Comparison of ENCODE assay signal across 8 mouse cellular contexts in genomic region chr7:24399256-24400081, GRCm38 (mm10). TPM values are rescaled to one million over a fixed set of nuclear protein-coding genes. Genes with fewer than 3 reads are reported as not detected.
DNase-seq lines count a peak whose midpoint lies in the region; ATAC-seq lines count a peak whose summit lies in the region.

Smg9 (plus strand) TSS chr7:24399619.

- peak within 1 kb of the TSS; percentile 96 for H3K27ac ChIP-seq in hindbrain, embryonic 12.5 days

- WGBS in hindbrain, embryonic 12.5 days = 2% methylated on average over 65 of the region's 66 CpGs

- H3K27me3 ChIP-seq in hindbrain, embryonic 12.5 days = no peaks in the 10 kb centered on the region

- H3K4me1 ChIP-seq in hindbrain, embryonic 12.5 days = peaks cover 9% of the 10 kb centered on the region

- ATAC-seq in hindbrain, embryonic 12.5 days (ENCODE audit: low FRiP score) = peak; percentile 95

- peak within 1 kb of the TSS; percentile 63 for H3K4me3 ChIP-seq in hindbrain, embryonic 12.5 days

- H3K9ac ChIP-seq in hindbrain, embryonic 12.5 days = peak within 1 kb of the TSS; percentile 65

- peaks cover 19% of the 10 kb centered on the region for H3K36me3 ChIP-seq in hindbrain, embryonic 12.5 days

- peak; percentile 100 for DNase-seq in NIH3T3 (ENCODE audit: low read depth)
- DNase-seq in cerebellum, postnatal 10 days = peak; percentile 96 to 99
- DNase-seq in frontal cortex, postnatal 10 days (ENCODE audit: low spot score in 2 of 2) = peak; percentile 95 to 96
- peak; percentile 86 to 90 for DNase-seq in layer of hippocampus, postnatal 25 days (ENCODE audit: extremely low spot score in 1 of 2, low spot score in 1 of 2)
- peak; percentile 98 for DNase-seq in lung, postnatal 25 days (ENCODE audit: low spot score)
- DNase-seq in retina, embryonic 14.5 days (ENCODE audit: low spot score) = peak; percentile 98
- DNase-seq in thymus, postnatal 4 days = peak; percentile 97

- H3K9me3 ChIP-seq in hindbrain, embryonic 12.5 days (replicated peaks) = peaks cover 9% of the 10 kb centered on the region; the same call in 1 of the 2 replicates

- H3K4me2 ChIP-seq in hindbrain, embryonic 12.5 days (replicated peaks) = peak within 1 kb of the TSS; percentile 61

RNA-seq across cellular contexts. Expression of gene Smg9, which starts in this region (rescaled TPM):
- polyA plus RNA-seq in hindbrain, embryonic 12.5 days (2016; fragmentation: Nextera tagmentation; extraction: Ambion mirVana) = 28.9 and 29.5 TPM in 2 replicates
- 10 to 100 TPM; 32.9 to 37.9 TPM for total RNA-seq in layer of hippocampus, postnatal 25 days (2021)

Comparison
In these comparisons a context has a peak if more than half of its experiments do, and no peak if none do; other contexts are left out.
1. Peak in every context shown above with its lines: DNase-seq, ATAC-seq, H3K4me3 ChIP-seq and H3K27ac ChIP-seq.